8 mouse cellular contexts compared by ENCODE assay signal in genomic region chr7:29162750-29163525, GRCm38 (mm10). TPM values are rescaled to one million over a fixed set of nuclear protein-coding genes. Genes with fewer than 3 reads are reported as not detected.
DNase-seq lines count a peak whose midpoint lies in the region; ATAC-seq and TF ChIP-seq lines count a peak whose summit lies in the region.

No protein-coding gene starts in this region.

- H3K36me3 ChIP-seq in intestine, embryonic 16.5 days (ENCODE audit: control insufficient read depth, insufficient read depth, low read length) = no peaks in the 10 kb centered on the region
- H3K36me3 ChIP-seq in liver, embryonic 16.5 days (ENCODE audit: control insufficient read depth, insufficient read depth) = no peaks in the 10 kb centered on the region
- H3K36me3 ChIP-seq in forebrain, embryonic 11.5 days (ENCODE audit: control insufficient read depth, insufficient read depth, low read length) = no peaks in the 10 kb centered on the region

- no peak overlapping the region for H3K4me3 ChIP-seq in intestine, embryonic 16.5 days (ENCODE audit: low read length)
- H3K4me3 ChIP-seq in liver, embryonic 16.5 days (ENCODE audit: low read depth, low read length) = no peak overlapping the region
- no peak overlapping the region for H3K4me3 ChIP-seq in forebrain, embryonic 11.5 days (ENCODE audit: low read depth, low read length)
- H3K4me3 ChIP-seq in layer of hippocampus, adult 2 months = no peak overlapping the region

- H3K9me3 ChIP-seq in intestine, embryonic 16.5 days (ENCODE audit: control insufficient read depth, low read length) = no peaks in the 10 kb centered on the region
- no peaks in the 10 kb centered on the region for H3K9me3 ChIP-seq in liver, embryonic 16.5 days (replicated peaks; ENCODE audit: control insufficient read depth, low read length)
- no peaks in the 10 kb centered on the region for H3K9me3 ChIP-seq in forebrain, embryonic 11.5 days (ENCODE audit: control insufficient read depth, low read length)

- TF ChIP-seq CTCF in layer of hippocampus, adult 2 months (conservative IDR thresholded peaks at IDR 0.05) = no peak

- DNase-seq in R1 (ENCODE audit: low read depth, low spot score) = peak; percentile 99
- peak; percentile 63 for DNase-seq in testis, postnatal 10 days (ENCODE audit: low spot score)
- DNase-seq in forebrain, embryonic 11.5 days (ENCODE audit: low spot score) = no peak
- DNase-seq in frontal cortex, postnatal 25 days (ENCODE audit: low spot score in 2 of 2) = no peak
- no peak for DNase-seq in layer of hippocampus, adult 2 months (ENCODE audit: low spot score in 2 of 2)

- no peak overlapping the region for H3K9ac ChIP-seq in intestine, embryonic 16.5 days (ENCODE audit: low read depth, low read length)
- no peak overlapping the region for H3K9ac ChIP-seq in liver, embryonic 16.5 days (ENCODE audit: low read depth, low read length)
- H3K9ac ChIP-seq in forebrain, embryonic 11.5 days (ENCODE audit: low read length) = no peak overlapping the region

- WGBS in intestine, embryonic 16.5 days = 13% methylated on average over 9 of the region's 9 CpGs
- 16% methylated on average over 9 of the region's 9 CpGs for WGBS in liver, embryonic 16.5 days (ENCODE audit: insufficient replicate concordance)
- 16% methylated on average over 9 of the region's 9 CpGs for WGBS in forebrain, embryonic 11.5 days

- H3K4me1 ChIP-seq in intestine, embryonic 16.5 days (ENCODE audit: control insufficient read depth, insufficient read depth, low read length) = peaks cover 5% of the 10 kb centered on the region; the same call in 1 of the 2 replicates
- H3K4me1 ChIP-seq in liver, embryonic 16.5 days (ENCODE audit: control insufficient read depth, low read depth, low read length) = peaks cover 3% of the 10 kb centered on the region; the same call in 1 of the 2 replicates
- peaks cover 2% of the 10 kb centered on the region; the same call in 1 of the 2 replicates for H3K4me1 ChIP-seq in forebrain, embryonic 11.5 days (replicated peaks; ENCODE audit: control insufficient read depth, insufficient read depth, low read length)

- no peak overlapping the region for H3K27ac ChIP-seq in intestine, embryonic 16.5 days (ENCODE audit: low read length)
- H3K27ac ChIP-seq in liver, embryonic 16.5 days (ENCODE audit: low read length) = no peak overlapping the region
- no peak overlapping the region for H3K27ac ChIP-seq in forebrain, embryonic 11.5 days (ENCODE audit: low read depth, low read length)
- H3K27ac ChIP-seq in layer of hippocampus, adult 2 months = no peak overlapping the region

- peak; percentile 70 for ATAC-seq in CD4-positive, CD25-positive, alpha-beta regulatory T cell, adult 4 months
- ATAC-seq in intestine, embryonic 16.5 days = peak; percentile 91
- peak; percentile 75 for ATAC-seq in liver, embryonic 16.5 days (ENCODE audit: low read depth)
- ATAC-seq in forebrain, embryonic 11.5 days (replicated peaks; ENCODE audit: low FRiP score) = no peak

- peaks cover 4% of the 10 kb centered on the region; the same call in 1 of the 2 replicates for H3K27me3 ChIP-seq in intestine, embryonic 16.5 days (replicated peaks; ENCODE audit: control insufficient read depth, insufficient read depth, low read length)
- H3K27me3 ChIP-seq in liver, embryonic 16.5 days (ENCODE audit: control insufficient read depth, insufficient read depth, low read depth, low read length) = peaks cover 20% of the 10 kb centered on the region
- H3K27me3 ChIP-seq in forebrain, embryonic 11.5 days (ENCODE audit: control insufficient read depth, insufficient read depth, low read length) = peaks cover 2% of the 10 kb centered on the region; the same call in 1 of the 2 replicates

- H3K4me2 ChIP-seq in intestine, embryonic 16.5 days (ENCODE audit: low read depth, low read length) = 0 out of 2 replicates have a peak overlapping the region, but pooled peaks have one; percentile 13
- no peak overlapping the region for H3K4me2 ChIP-seq in liver, embryonic 16.5 days (ENCODE audit: low read depth, low read length)
- no peak overlapping the region for H3K4me2 ChIP-seq in forebrain, embryonic 11.5 days (ENCODE audit: low read depth, low read length, severe bottlenecking)

RNA-seq across cellular contexts. Expression of gene Fam98c, which starts 6.9 kb away (rescaled TPM):
- 1 to 10 TPM; 8.3 to 9.4 TPM for polyA plus RNA-seq in CD4-positive, CD25-positive, alpha-beta regulatory T cell, adult 4 months (2017; shearing (Covaris generic))
- 52.5 and 56.8 TPM in 2 replicates for polyA plus RNA-seq in intestine, embryonic 16.5 days (2015; fragmentation: Nextera tagmentation; extraction: Ambion mirVana)
- 3.8 and 4.9 TPM in 2 replicates for polyA plus RNA-seq in liver, embryonic 16.5 days (2015; fragmentation: Nextera tagmentation; extraction: Ambion mirVana)
- polyA plus RNA-seq in forebrain, embryonic 11.5 days (2014; fragmentation: Nextera tagmentation; extraction: Ambion mirVana) = 12.6 and 16.8 TPM in 2 replicates
- 10 to 100 TPM; 28.1 to 29.3 TPM for total RNA-seq in layer of hippocampus, adult 2 months (2021)

RNA-seq across cellular contexts. Expression of gene Ggn, which starts 7.1 kb away (rescaled TPM):
- polyA plus RNA-seq in CD4-positive, CD25-positive, alpha-beta regulatory T cell, adult 4 months (2017; shearing (Covaris generic)) = not detected
- 0.48 and 0.82 TPM in 2 replicates for polyA plus RNA-seq in intestine, embryonic 16.5 days (2015; fragmentation: Nextera tagmentation; extraction: Ambion mirVana)
- 0.09 TPM in 1 of 2 replicates, not detected in the other for polyA plus RNA-seq in liver, embryonic 16.5 days (2015; fragmentation: Nextera tagmentation; extraction: Ambion mirVana)
- polyA plus RNA-seq in forebrain, embryonic 11.5 days (2014; fragmentation: Nextera tagmentation; extraction: Ambion mirVana) = 0.52 and 0.53 TPM in 2 replicates
- total RNA-seq in layer of hippocampus, adult 2 months (2021) = under 1 TPM; 0.88 to 0.95 TPM

RNA-seq across cellular contexts. Expression of gene Spred3, which starts 7.3 kb away (rescaled TPM):
- under 1 TPM in 1 of 2 experiments, not detected in 1; 0.42 TPM for polyA plus RNA-seq in CD4-positive, CD25-positive, alpha-beta regulatory T cell, adult 4 months (2017; shearing (Covaris generic))
- 1.1 and 1.7 TPM in 2 replicates for polyA plus RNA-seq in intestine, embryonic 16.5 days (2015; fragmentation: Nextera tagmentation; extraction: Ambion mirVana)
- 0.19 and 0.25 TPM in 2 replicates for polyA plus RNA-seq in liver, embryonic 16.5 days (2015; fragmentation: Nextera tagmentation; extraction: Ambion mirVana)
- 7.8 TPM in 2 replicates for polyA plus RNA-seq in forebrain, embryonic 11.5 days (2014; fragmentation: Nextera tagmentation; extraction: Ambion mirVana)
- total RNA-seq in layer of hippocampus, adult 2 months (2021) = 10 to 100 TPM; 46.9 to 48.1 TPM

RNA-seq across cellular contexts. Expression of gene Psmd8, which starts 17.6 kb away (rescaled TPM):
- polyA plus RNA-seq in CD4-positive, CD25-positive, alpha-beta regulatory T cell, adult 4 months (2017; shearing (Covaris generic)) = 100 to 1,000 TPM; 163 to 175 TPM
- 228 and 241 TPM in 2 replicates for polyA plus RNA-seq in intestine, embryonic 16.5 days (2015; fragmentation: Nextera tagmentation; extraction: Ambion mirVana)
- polyA plus RNA-seq in liver, embryonic 16.5 days (2015; fragmentation: Nextera tagmentation; extraction: Ambion mirVana) = 106 and 111 TPM in 2 replicates
- polyA plus RNA-seq in forebrain, embryonic 11.5 days (2014; fragmentation: Nextera tagmentation; extraction: Ambion mirVana) = 291 and 297 TPM in 2 replicates
- total RNA-seq in layer of hippocampus, adult 2 months (2021) = 100 to 1,000 TPM; 131 to 133 TPM

RNA-seq across cellular contexts. Expression of gene Rasgrp4, which starts 28.3 kb away (rescaled TPM):
- 1 to 10 TPM; 1.1 to 3.2 TPM for polyA plus RNA-seq in CD4-positive, CD25-positive, alpha-beta regulatory T cell, adult 4 months (2017; shearing (Covaris generic))
- 0.43 and 0.59 TPM in 2 replicates for polyA plus RNA-seq in intestine, embryonic 16.5 days (2015; fragmentation: Nextera tagmentation; extraction: Ambion mirVana)
- polyA plus RNA-seq in liver, embryonic 16.5 days (2015; fragmentation: Nextera tagmentation; extraction: Ambion mirVana) = 1.2 and 1.4 TPM in 2 replicates
- polyA plus RNA-seq in forebrain, embryonic 11.5 days (2014; fragmentation: Nextera tagmentation; extraction: Ambion mirVana) = 0.67 and 1.2 TPM in 2 replicates
- under 1 TPM; 0.91 to 0.97 TPM for total RNA-seq in layer of hippocampus, adult 2 months (2021)

Comparison
In these comparisons a context has a peak if more than half of its experiments do, and no peak if none do; other contexts are left out.
1. DNase-seq: peak in R1 (single experiment) and testis, postnatal 10 days (single experiment); none in forebrain, embryonic 11.5 days (single experiment), frontal cortex, postnatal 25 days (0 of 2) and layer of hippocampus, adult 2 months (0 of 2).